9 mouse cellular contexts compared by ENCODE assay signal in genomic region chr15:59145679-59146078, GRCm38 (mm10).
A peak's percentile ranks its signal among the peaks of the same experiment; 100 is the strongest.
DNase-seq lines count a peak whose midpoint lies in the region; ATAC-seq and TF ChIP-seq lines count a peak whose summit lies in the region.
"Had no signal": no experiment of that assay in that cellular context is flagged by ENCODE, and none has a peak within 500 bp of the region (broad histone marks: within the 10 kb centered on the region; RNA-seq: fewer than 3 reads in every experiment).

No protein-coding gene starts in this region.

- no peak for DNase-seq in gastrocnemius, adult 2 months
- DNase-seq in gastrocnemius, adult 8-10 months (ENCODE audit: low spot score in 2 of 2) = no peak
- peak; percentile 34 for DNase-seq in A20 (ENCODE audit: low read depth, low spot score)
- no peak for DNase-seq in ovary, adult 18-20 months (ENCODE audit: low spot score)
- DNase-seq in urinary bladder, postnatal 36 days (ENCODE audit: low spot score in 2 of 2) = no peak
- no peak for DNase-seq in left cerebral cortex, adult 9 months (ENCODE audit: low spot score in 2 of 2)

- no peak for TF ChIP-seq CTCF in gastrocnemius, adult 2 months (IDR thresholded peaks at IDR 0.05)

- peak; percentile 97 for ATAC-seq in common myeloid progenitor, adult 5-6 weeks (replicated peaks; ENCODE audit: low read depth, poor library complexity, severe bottlenecking)
- peak; percentile 91 for ATAC-seq in megakaryocyte, adult 5-6 weeks (ENCODE audit: poor library complexity, severe bottlenecking)
- ATAC-seq: forebrain, embryonic 14.5 days had no signal

- H3K27ac ChIP-seq in gastrocnemius, adult 2 months = 0 out of 2 replicates have a peak overlapping the region, but pooled peaks have one; percentile 2

- intact Hi-C loops in gastrocnemius, adult 2 months (cut with DNase I) = no loop called here

- H3K4me3 ChIP-seq in gastrocnemius, adult 2 months = no peak overlapping the region
